Comparison of ENCODE assay signal across 8 mouse cellular contexts in genomic region chr11:120347791-120348683, GRCm38 (mm10). TPM values are rescaled to one million over a fixed set of nuclear protein-coding genes. Genes with fewer than 3 reads are reported as not detected.
DNase-seq lines count a peak whose midpoint lies in the region; ATAC-seq lines count a peak whose summit lies in the region.

Gene Actg1 (minus strand): TSS chr11:120348542.

- peaks cover 5% of the 10 kb centered on the region; the same call in 1 of the 2 replicates for H3K36me3 ChIP-seq in hindbrain, embryonic 16.5 days (ENCODE audit: control insufficient read depth, insufficient read depth, low read length)
- H3K36me3 ChIP-seq in megakaryocyte, embryonic 14.5 days (replicated peaks; ENCODE audit: low read length), result peaks cover 42% of the 10 kb centered on the region

- H3K4me2 ChIP-seq in hindbrain, embryonic 16.5 days (ENCODE audit: low read length), result peak within 1 kb of the TSS; percentile 95

- peaks cover 36% of the 10 kb centered on the region for H3K4me1 ChIP-seq in hindbrain, embryonic 16.5 days (ENCODE audit: control insufficient read depth, insufficient read depth, low read depth, low read length)
- peaks cover 49% of the 10 kb centered on the region for H3K4me1 ChIP-seq in megakaryocyte, embryonic 14.5 days

- DNase-seq in cerebellum, postnatal 36 days, result peak; percentile 82 to 88
- DNase-seq in gastrocnemius, adult 18-20 months (ENCODE audit: low spot score), result peak; percentile 81
- DNase-seq in left cerebral cortex, adult 8-10 months (ENCODE audit: low spot score in 2 of 2), result peak in 1 of 2 experiments; percentile 80
- DNase-seq in right cerebral cortex, postnatal 25 days, result peak; percentile 86
- DNase-seq in urinary bladder, postnatal 4 days (ENCODE audit: low spot score in 2 of 2), result peak; percentile 84 to 89

- peak; percentile 68 for ATAC-seq in activated CD4-positive, CD25-positive, alpha-beta regulatory T cell, adult 4 months
- peak; percentile 86 for ATAC-seq in hindbrain, embryonic 16.5 days

- peak within 1 kb of the TSS; percentile 100 for H3K9ac ChIP-seq in hindbrain, embryonic 16.5 days (ENCODE audit: low read depth, low read length)

- no peaks in the 10 kb centered on the region for H3K27me3 ChIP-seq in hindbrain, embryonic 16.5 days (replicated peaks; ENCODE audit: control insufficient read depth, insufficient read depth, low read length)
- no peaks in the 10 kb centered on the region for H3K27me3 ChIP-seq in megakaryocyte, embryonic 14.5 days (replicated peaks)

- peak within 1 kb of the TSS; percentile 100 for H3K27ac ChIP-seq in hindbrain, embryonic 16.5 days (ENCODE audit: low read depth, low read length)

- H3K4me3 ChIP-seq in hindbrain, embryonic 16.5 days (ENCODE audit: low read length), result peak within 1 kb of the TSS; percentile 85
- H3K4me3 ChIP-seq in megakaryocyte, embryonic 14.5 days (replicated peaks), result peak within 1 kb of the TSS; percentile 98

- WGBS in hindbrain, embryonic 16.5 days, result 1% methylated on average over 91 of the region's 103 CpGs

- no peaks in the 10 kb centered on the region for H3K9me3 ChIP-seq in hindbrain, embryonic 16.5 days (ENCODE audit: control insufficient read depth, low read length)
- H3K9me3 ChIP-seq in megakaryocyte, embryonic 14.5 days, result no peaks in the 10 kb centered on the region

RNA-seq across cellular contexts. Expression of gene Actg1, which starts in this region (rescaled TPM):
- 1,000 to 10,000 TPM; 2,904 to 3,852 TPM for polyA plus RNA-seq in activated CD4-positive, CD25-positive, alpha-beta regulatory T cell, adult 4 months (2017; shearing (Covaris generic))
- total RNA-seq in gastrocnemius, adult 18-20 months (2021), result 100 to 1,000 TPM; 158 to 253 TPM
- polyA plus RNA-seq in hindbrain, embryonic 16.5 days (2015; fragmentation: Nextera tagmentation; extraction: Ambion mirVana), result 4,199 and 4,222 TPM in 2 replicates
- total RNA-seq in left cerebral cortex, adult 8-10 months (2022), result 1,000 to 10,000 TPM; 1,267 to 1,347 (median 1,329) TPM
- polyA plus RNA-seq in megakaryocyte, embryonic 14.5 days (2012; ENCODE audit: insufficient read depth, low replicate concordance), result 2,399 and 2,630 TPM in 2 replicates

Comparison
In these comparisons a context has a peak if more than half of its experiments do, and no peak if none do; other contexts are left out.
1. RNA of gene Actg1 (total RNA-seq): 1,267 to 1,347 TPM in left cerebral cortex, adult 8-10 months; 158 to 253 TPM in gastrocnemius, adult 18-20 months; every median in the first group is over 4 times any median in the second.